Mouse (Mus musculus): Measurements from ENCODE around the gene Il18. TPM values are rescaled to one million over a fixed set of nuclear protein-coding genes. Genes with fewer than 3 reads are reported as not detected.
A peak's percentile ranks its signal among the peaks of the same experiment; 100 is the strongest.

The Il18 gene
- total and polyA plus RNA-seq, 3 experiments: not detected

DNA sequence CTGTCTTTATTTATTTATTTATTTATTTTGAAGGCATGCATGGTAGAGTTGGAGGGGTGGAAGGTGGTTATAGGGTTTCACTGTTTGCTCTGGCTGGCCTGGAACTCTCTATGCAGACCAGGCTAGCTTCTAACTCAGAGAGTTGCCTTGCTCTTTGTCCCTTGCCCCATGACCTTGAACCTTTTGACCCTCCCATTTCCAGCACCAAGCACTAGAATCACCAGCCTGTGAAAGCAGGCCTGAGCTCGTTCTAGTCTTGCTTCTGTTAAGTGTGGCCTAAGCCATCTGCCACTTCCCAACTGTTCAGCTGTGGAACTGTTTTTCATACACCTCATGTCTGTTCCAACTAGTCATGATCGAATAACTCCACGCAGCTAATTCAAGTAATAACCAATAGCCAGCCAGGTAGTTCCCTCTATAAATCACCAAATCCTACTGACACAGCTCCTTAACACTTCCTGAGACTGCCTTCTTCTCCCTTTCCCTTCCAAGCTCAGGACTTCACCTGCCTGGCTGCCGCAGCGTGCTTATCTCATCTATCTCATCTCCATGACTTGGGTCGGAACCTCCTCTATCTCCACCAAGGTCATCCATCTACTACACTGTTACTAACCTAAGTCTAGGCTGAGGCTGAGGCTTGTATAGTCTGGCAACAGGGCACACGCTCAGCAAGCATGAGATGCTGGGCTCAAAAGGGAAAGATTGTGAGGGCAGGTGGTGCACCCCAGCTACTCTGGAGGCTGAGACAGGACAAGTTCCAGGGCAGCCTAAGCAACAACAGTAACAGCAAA is 47.6 kb downstream of the Il18 start:
- Histone ChIP-seq H3K4me1 (ENCODE audit: control insufficient read depth in 1 of 2, insufficient read depth in 2 of 2, low read length in 2 of 2) (peaks cover 1 to 23% of the 10 kb centered on the region in 2 experiments; a peak in 2 of 4 replicates), H3K79me2 (ENCODE audit: control insufficient read depth, insufficient read depth, low read length, poor library complexity) (peaks cover 48% of the 10 kb centered on the region), H3K27ac (ENCODE audit: control insufficient read depth, low read depth, low read length) (peak overlapping the region; percentile 77), H3K27me3 (ENCODE audit: control insufficient read depth in 1 of 2, insufficient read depth in 2 of 2, low read length in 2 of 2) (no peaks in the 10 kb centered on the region), H3K9me3 (replicated peaks; ENCODE audit: insufficient read depth, low read length) (no peaks in the 10 kb centered on the region), H3K36me3 (ENCODE audit: control insufficient read depth in 1 of 2, insufficient read depth in 2 of 2, low read length in 2 of 2) (peaks cover 25 to 28% of the 10 kb centered on the region in 2 experiments), H3K9ac (ENCODE audit: control insufficient read depth, low read depth, low read length, poor library complexity, severe bottlenecking) (peak overlapping the region; percentile 88), H3K4me3 (ENCODE audit: control insufficient read depth in 1 of 2, insufficient read depth in 1 of 2, low read depth in 2 of 2, low read length in 2 of 2) (peak overlapping the region; percentile 63 to 88)
- TF ChIP-seq GATA1 (IDR thresholded peaks at IDR 0.05; ENCODE audit: low read depth, low read length): peak; percentile 22; the same call in 1 of the 2 replicates
- no peak for TF ChIP-seq ZKSCAN1 (IDR thresholded peaks at IDR 0.05; ENCODE audit: low read depth, low read length)
- TF ChIP-seq SIN3A (IDR thresholded peaks at IDR 0.05; ENCODE audit: low read length): peak; percentile 46
- no peak for TF ChIP-seq BHLHE40 (IDR thresholded peaks at IDR 0.05; ENCODE audit: borderline replicate concordance, low read depth, low read length)
- no peak for TF ChIP-seq ETS1 (IDR thresholded peaks at IDR 0.05; ENCODE audit: low read depth, low read length)
- no peak for TF ChIP-seq MAX (IDR thresholded peaks at IDR 0.05; ENCODE audit: low read length)
- TF ChIP-seq UBTF (IDR thresholded peaks at IDR 0.05; ENCODE audit: borderline replicate concordance, insufficient read depth, low read depth, low read length): no peak
- TF ChIP-seq ZNF384 (IDR thresholded peaks at IDR 0.05; ENCODE audit: low read depth, low read length): no peak
- peak; percentile 31 for DNase-seq (ENCODE audit: low read depth, low spot score)

DNA sequence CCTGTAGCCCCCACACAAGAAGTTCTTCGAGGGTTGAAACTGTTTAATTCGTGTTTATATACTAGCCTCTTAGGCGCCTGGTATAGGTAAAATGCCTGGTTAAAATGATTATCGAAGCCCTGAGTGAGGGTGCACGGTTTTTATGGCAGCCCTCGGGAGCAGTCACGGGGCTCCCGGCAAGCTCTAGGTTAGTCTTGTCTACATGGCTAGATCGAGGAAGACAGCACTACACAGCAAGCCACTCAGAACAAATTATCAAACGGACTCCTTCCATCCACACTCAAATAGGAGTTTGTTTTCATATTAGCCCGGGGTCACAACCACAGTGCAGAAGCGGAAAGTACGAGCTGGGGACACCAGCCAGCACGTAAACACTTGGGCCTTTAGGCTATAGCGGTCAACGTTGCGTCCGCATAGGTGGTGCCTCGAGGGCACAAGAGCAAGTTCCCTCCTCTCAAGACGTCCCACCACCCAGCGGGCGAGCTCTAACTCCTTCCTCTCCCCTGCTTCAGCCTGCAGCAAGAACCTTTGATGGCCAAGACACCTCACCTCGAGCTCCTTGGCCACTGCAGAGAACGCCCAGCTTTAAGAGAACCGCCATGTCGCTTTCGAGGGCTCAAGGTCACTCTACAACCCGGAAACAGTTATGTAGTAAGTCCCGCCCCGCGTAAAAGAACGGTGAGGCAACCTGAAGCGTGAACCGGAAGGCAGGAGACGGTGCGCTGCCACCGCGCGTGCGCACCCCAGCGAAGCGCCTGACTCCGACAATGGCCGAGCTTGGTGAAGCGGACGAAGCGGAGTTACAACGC is 48.8 kb downstream of the Il18 start, which contains the start of the genes Sdhd and Timm8b:
Sdhd (minus strand) TSS at position 624 of the 809 bp plus-strand sequence.
Timm8b (plus strand) TSS at position 722 of the 809 bp plus-strand sequence.
- H3K36me3 ChIP-seq (ENCODE audit: control insufficient read depth in 1 of 2, insufficient read depth in 2 of 2, low read length in 2 of 2): peaks cover 27 to 28% of the 10 kb centered on the region in 2 experiments
- H3K9ac ChIP-seq (ENCODE audit: control insufficient read depth, low read depth, low read length, poor library complexity, severe bottlenecking): peak within 1 kb of the TSS; percentile 89
- H3K4me3 ChIP-seq (ENCODE audit: control insufficient read depth in 1 of 2, insufficient read depth in 1 of 2, low read depth in 2 of 2, low read length in 2 of 2): peak within 1 kb of the TSS; percentile 80 to 88
- no peaks in the 10 kb centered on the region for H3K9me3 ChIP-seq (replicated peaks; ENCODE audit: insufficient read depth, low read length)
- no peaks in the 10 kb centered on the region for H3K27me3 ChIP-seq (ENCODE audit: control insufficient read depth in 1 of 2, insufficient read depth in 2 of 2, low read length in 2 of 2)
- H3K79me2 ChIP-seq (ENCODE audit: control insufficient read depth, insufficient read depth, low read length, poor library complexity): peaks cover 49% of the 10 kb centered on the region
- peak within 1 kb of the TSS; percentile 77 for H3K27ac ChIP-seq (ENCODE audit: control insufficient read depth, low read depth, low read length)
- H3K4me1 ChIP-seq (ENCODE audit: control insufficient read depth in 1 of 2, insufficient read depth in 2 of 2, low read length in 2 of 2): peaks cover 1 to 23% of the 10 kb centered on the region in 2 experiments; a peak in 2 of 4 replicates
- DNase-seq (ENCODE audit: low read depth, low spot score): peak; percentile 96
- TF ChIP-seq TCF12 (IDR thresholded peaks at IDR 0.05; ENCODE audit: low read depth, low read length): peak; percentile 13; the same call in 1 of the 2 replicates
- peak; percentile 62; the same call in 1 of the 2 replicates for TF ChIP-seq KAT2A (conservative IDR thresholded peaks at IDR 0.05; ENCODE audit: low read depth, low read length)
- TF ChIP-seq MAZ (IDR thresholded peaks at IDR 0.05; ENCODE audit: low read depth, low read length): no peak
- TF ChIP-seq POLR2AphosphoS2 (IDR thresholded peaks at IDR 0.05; ENCODE audit: low read length): peak; percentile 55; the same call in 1 of the 2 replicates
- TF ChIP-seq CTCF (IDR thresholded peaks at IDR 0.05 in 2 of 3, conservative IDR thresholded peaks at IDR 0.05 in 1 of 3; ENCODE audit: control insufficient read depth in 1 of 3, insufficient read depth in 1 of 3, low read depth in 2 of 3, low read length in 3 of 3, poor library complexity in 1 of 3, severe bottlenecking in 1 of 3): no peak
- TF ChIP-seq NRF1 (IDR thresholded peaks at IDR 0.05; ENCODE audit: insufficient read depth, low read depth, low read length, poor library complexity, severe bottlenecking): peak; percentile 97
- TF ChIP-seq GATA1 (IDR thresholded peaks at IDR 0.05; ENCODE audit: low read depth, low read length): no peak
- no peak for TF ChIP-seq ZC3H11A (IDR thresholded peaks at IDR 0.05; ENCODE audit: low read depth, low read length)
- peak; percentile 69 for TF ChIP-seq MXI1 (IDR thresholded peaks at IDR 0.05; ENCODE audit: low read depth, low read length)
- TF ChIP-seq E2F4 (IDR thresholded peaks at IDR 0.05; ENCODE audit: borderline replicate concordance, low read depth, low read length): no peak
- TF ChIP-seq TBP (IDR thresholded peaks at IDR 0.05; ENCODE audit: low read depth, low read length): peak; percentile 87
- no peak for TF ChIP-seq SMC3 (IDR thresholded peaks at IDR 0.05; ENCODE audit: low read depth, low read length)
- no peak for TF ChIP-seq USF1 (IDR thresholded peaks at IDR 0.05; ENCODE audit: low read depth, low read length)
- no peak for TF ChIP-seq MEF2A (IDR thresholded peaks at IDR 0.05; ENCODE audit: extremely low read depth, insufficient replicate concordance, low read depth, low read length, poor library complexity, severe bottlenecking)
- no peak for TF ChIP-seq MYB (IDR thresholded peaks at IDR 0.05; ENCODE audit: low read depth, low read length)
- no peak for TF ChIP-seq RAD21 (IDR thresholded peaks at IDR 0.05; ENCODE audit: low read depth, low read length)
- TF ChIP-seq GABPA (IDR thresholded peaks at IDR 0.05; ENCODE audit: low read depth, low read length): no peak
- peak; percentile 87 for TF ChIP-seq ELF1 (IDR thresholded peaks at IDR 0.05; ENCODE audit: low read depth, low read length)
- TF ChIP-seq ZKSCAN1 (IDR thresholded peaks at IDR 0.05; ENCODE audit: low read depth, low read length): no peak
- no peak for TF ChIP-seq TAL1 (IDR thresholded peaks at IDR 0.05; ENCODE audit: low read length)
- no peak for TF ChIP-seq USF2 (IDR thresholded peaks at IDR 0.05; ENCODE audit: borderline replicate concordance in 1 of 2, insufficient read depth in 1 of 2, low read depth in 1 of 2, low read length in 2 of 2)

All from MEL (cell line).